Mouse (Mus musculus) right cerebral cortex, postnatal 4 days (tissue): ENCODE data around the gene Grin2a.
"Not testable (repeated sequence)": the region's sequence is repeated elsewhere in the genome, so short reads cannot be mapped to it uniquely, and the experiment has no call there.

Experiments used
- DNase-seq: peaks from one replicate; pipeline ENCODE4 v3.0.0-alpha.2; 2022

Grin2a gene

DNA sequence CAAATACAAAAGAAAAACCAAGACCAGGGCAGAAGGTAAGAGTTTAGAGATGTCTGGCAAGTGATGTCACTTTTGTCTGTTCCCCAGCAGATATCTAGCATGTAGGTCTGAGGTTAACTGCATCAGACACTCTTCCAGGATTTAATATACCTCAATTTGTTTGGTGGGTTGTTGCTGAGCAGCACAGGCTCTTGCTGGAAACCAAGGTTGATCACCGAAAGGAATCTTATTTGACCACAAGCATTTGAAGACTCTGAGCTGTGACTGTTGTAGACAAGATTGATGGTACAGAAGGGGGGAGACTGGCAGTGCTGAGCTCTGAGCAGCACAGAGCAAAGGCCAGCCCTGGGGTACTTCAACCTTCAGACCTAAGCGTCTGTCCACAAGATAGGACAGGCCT lies 378.1 kb downstream of the Grin2a start:
- DNase-seq: no peak

GRCm38 (mm10) chr16:9616807-9617206 lies 378.6 kb downstream of the Grin2a start:
- DNase-seq: no peak

- not testable (repeated sequence) for DNase-seq
These were observed 382.8 kb downstream of the Grin2a start for GRCm38 (mm10) chr16:9612596-9612995.

- no peak for DNase-seq
These were observed 387.9 kb downstream of the Grin2a start for GRCm38 (mm10) chr16:9607432-9607831.

DNA sequence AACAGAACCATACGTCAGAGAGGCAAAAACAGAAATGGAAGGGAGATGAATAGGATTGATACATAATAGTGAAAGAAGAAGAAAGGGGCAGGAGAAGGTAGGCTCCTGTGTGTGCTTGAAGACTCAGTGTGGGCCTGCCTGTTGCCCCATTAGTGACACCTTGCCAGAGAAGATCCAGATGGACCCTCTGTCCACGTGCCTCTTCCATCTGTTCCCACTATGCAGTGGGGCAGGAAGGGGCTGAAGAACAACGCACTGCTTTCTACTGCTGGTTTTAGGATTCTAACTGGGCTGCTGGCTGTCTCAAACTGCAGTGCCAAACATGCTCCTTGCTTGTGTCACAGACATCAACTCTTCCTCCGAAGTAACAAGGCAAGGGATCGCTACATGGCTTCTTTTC lies 391.4 kb downstream of the Grin2a start:
- no peak for DNase-seq

DNA sequence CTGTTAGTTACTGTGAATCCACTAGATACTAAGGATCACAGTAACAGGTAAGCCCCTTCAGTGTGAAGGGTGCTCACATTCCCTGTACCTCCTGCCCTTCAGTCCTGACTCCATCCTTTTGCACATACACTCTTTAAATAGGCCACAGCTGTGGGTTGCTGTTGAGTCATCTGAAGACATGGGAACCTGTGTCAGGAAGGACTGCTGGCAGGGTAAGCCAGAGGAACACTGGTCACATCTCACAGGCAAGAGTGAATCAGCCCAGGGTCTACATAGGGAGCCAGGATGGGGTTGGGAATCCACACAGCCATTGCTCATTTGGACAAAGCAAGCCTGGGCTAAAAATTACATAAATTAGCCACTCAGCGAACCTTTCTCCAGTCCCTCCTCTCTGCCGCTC lies 392.8 kb downstream of the Grin2a start:
- no peak for DNase-seq

DNA sequence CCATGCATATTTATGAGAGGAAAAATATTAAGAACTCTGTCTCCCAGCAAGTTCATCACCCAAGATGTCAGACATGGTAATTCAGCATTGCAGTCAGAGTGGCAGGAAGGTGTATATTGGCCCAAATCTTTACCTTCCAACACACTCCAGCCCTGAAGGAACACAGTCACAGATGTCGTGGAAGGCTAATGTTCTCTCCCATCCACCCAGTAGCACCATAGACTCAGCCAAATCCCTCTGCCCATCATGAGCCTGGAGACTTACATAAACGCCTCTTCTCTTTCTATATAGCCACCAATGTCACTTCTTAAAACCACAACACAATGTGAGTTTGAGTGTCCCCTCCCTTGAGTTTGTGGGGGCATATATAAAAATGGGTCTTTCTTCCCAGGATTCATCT lies 406.2 kb downstream of the Grin2a start:
- no peak for DNase-seq

DNA sequence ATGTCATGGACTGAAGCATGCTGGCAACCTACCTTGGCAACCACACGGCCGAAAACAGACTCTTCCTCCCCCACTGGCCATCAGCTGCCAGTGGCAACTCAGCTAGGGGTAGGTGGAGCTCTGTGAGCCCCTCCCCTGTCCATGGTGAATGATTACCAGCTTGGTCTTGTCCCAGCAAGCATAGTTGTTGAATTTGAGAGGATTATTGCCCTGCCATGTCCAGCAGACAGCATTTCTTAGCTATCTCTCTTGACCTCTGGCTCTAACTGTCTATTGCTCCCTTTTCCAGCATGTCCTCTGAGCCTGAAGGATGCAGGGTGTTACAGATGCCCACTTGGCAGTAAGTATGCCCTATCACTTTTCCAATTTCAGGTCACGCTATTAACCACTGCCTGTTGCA lies 406.9 kb downstream of the Grin2a start:
- DNase-seq: no peak

DNA sequence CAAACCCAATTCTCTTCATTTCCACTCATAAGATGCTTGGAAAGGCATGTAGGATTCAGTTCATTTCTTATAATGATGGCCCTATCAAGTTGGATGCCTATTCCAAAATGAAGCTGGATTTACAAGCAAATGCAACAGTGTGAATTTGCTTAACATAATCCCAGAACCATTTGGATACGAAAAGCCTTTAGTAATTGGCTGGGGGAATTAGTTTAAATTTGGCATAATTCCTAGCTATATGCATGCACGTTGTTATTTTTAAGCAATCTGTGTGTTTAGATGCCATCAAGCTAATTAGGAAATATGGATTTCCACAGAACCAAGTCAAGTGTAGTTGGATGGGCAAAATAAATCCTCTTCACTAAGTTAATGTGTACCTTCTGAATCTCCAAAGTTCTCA lies 411.4 kb downstream of the Grin2a start:
- no peak for DNase-seq

- DNase-seq: no peak
These were observed 423.6 kb downstream of the Grin2a start for GRCm38 (mm10) chr16:9571793-9572192.

GRCm38 (mm10) chr16:9567286-9567685 lies 428.1 kb downstream of the Grin2a start:
- DNase-seq: no peak

DNA sequence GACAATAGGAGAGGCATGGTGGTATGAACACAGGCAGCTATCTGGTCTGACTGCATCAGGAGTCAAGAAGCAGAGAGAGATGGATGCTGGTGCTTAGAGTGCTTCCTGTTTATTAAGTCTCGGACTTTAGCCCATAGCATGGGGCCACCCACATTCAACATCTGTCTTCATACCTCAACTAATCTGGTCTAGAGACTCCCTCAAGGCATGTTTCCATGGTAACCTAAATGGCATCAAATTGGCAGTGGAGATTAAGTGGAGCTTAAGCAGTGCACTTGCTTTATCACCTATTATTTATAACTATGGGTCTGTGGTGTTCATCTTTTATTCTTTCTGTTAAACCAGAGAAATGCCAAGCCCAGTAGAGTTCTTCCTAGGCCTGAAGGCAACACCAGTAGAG lies 433.5 kb downstream of the Grin2a start:
- DNase-seq: no peak

GRCm38 (mm10) chr16:9535196-9535595 lies 460.2 kb downstream of the Grin2a start:
- DNase-seq: no peak

DNA sequence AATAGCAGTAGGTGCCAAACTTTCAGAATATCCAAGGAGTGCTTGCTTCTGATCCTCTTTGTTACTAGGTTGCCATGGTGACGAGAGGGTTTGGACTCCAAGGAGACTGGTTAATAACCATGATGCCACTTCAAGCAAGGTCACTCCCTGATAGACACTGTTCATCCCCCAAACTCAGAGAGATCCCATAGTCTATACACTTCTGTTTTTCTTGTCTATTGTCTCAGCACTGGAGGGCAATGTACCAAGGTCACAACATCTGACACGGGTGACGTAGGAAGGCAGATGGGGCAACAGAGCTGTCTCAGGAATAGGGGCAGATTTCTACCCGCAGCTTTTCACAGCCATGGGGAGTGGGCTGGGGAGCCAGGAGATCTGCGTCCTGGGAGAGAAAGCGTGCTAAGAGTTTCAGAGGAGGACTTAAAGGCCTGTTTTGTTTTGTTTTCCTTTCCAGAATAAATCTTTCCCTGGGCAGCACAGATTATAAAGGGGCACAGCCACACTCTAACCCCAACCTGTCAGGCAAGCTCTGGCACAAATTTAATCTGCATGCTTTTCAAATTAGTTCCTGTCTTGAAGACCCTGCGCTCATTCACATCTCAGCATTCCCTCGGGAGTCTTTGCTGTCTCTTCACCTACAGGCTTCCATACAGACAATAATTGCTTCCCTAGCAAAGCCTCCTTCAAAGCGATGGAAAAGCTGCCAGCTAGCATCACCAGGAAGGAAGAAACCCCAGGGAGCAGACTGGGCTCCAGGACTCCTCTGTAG lies 461.6 kb downstream of the Grin2a start:
- no peak for DNase-seq

- no peak for DNase-seq
These were observed 462.4 kb downstream of the Grin2a start for GRCm38 (mm10) chr16:9532843-9533532.

DNA sequence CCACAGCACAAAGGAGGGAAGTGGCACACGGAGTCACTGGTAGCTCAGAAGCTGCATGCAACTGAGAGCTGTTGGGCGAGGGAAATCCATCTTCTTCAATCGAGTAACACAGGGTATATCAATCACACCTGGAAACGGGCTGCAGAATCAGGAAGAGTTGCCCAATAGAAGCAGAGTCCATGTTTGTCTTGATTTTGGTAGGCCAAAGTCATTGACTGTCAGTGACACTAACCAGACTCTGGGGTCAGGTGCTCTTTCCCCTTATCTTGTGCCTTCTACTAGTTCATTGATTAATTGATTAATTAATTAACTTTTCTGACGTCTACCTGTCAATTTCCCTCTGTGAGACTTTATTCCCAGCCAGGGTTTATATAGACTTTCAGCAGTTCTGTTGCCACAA lies 468.1 kb downstream of the Grin2a start:
- DNase-seq: no peak

DNA sequence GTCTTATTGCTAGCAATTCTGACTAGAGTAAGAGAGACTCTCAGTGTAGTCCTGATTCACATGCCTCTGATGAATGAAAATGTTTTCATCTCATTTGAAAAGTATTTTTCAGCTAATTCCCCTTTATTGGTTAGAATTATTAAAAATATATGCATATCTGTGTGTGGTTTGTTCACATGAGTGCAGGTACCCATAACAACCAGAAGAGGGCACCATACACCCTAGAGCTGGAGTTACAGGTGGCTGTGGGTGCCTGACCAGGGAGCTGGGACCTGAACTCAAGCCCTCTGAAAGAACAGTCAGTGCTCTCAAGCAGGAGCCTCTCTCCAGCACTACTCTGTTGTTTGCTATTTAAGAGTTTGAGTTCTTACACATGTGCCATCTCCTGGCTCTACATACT lies 472.0 kb downstream of the Grin2a start:
- no peak for DNase-seq
